Mouse (Mus musculus) lung, adult 18-20 months (tissue): ENCODE data around the gene Ston1.

Experiments
- DNase-seq, 2 experiments: peaks; one replicate each; pipeline ENCODE4 v3.0.0; 2022; ENCODE audit warnings: mixed read lengths in 2 of 2

Gene Ston1

DNA sequence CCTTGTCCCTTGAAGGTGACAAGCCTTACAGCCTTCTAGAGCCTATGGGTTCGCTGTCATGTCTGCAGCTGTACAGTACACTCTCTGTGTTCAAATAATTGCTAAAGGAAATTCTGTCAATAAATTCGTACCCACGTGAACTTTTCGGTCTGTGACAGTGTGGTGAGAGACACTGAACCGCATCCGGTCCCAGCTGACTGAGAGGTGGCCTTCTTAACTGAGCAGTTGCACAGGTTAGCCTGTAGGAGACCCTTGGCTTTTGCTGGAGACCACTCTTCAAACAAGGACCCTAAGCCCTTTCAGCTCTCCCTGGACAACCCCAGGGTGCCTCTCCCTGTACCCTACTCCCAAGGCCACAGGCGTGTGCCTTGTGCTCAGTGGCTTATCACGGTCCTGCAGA is 9.3 kb upstream of the Ston1 start:
- no peak for DNase-seq

DNA sequence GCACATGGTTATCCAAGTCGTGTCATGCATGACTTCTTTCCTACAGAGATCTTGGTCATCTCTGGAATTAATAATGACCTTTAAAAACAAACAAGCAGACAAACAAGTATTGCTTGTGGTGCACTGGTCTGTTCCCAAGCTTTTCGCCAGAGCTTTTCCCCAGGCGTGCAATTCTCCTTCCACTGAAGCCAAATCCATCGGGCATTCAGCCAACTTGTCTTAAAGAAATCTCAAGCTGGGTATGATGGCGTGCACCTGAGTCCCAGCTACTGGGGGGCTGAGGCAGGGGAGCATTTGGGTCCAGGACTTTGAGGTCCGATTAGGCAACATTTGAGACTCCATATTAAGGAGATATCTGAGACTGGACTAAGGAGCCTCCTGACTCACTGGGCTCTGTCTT is 7.2 kb upstream of the Ston1 start:
- DNase-seq: no peak

DNA sequence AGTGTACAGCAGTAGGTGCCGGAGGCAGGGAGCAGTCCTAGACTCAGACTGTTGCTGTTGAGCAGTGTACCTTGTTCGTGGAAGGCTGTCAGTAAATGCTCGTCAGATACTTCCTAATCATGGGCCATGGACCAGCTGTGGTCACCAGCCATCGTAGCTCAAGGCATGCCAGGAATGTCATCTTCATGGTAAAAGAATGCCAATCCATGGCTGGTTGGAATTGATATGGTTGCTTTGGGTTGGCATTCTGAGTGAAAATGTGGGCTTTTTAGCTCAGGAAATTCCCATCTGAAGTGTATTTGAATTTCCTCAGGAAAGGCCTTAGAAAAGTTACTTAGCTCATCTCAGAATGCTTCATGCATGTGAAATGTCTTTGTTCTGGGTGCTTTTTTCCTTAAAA is 2.4 kb upstream of the Ston1 start:
- DNase-seq: no peak

DNA sequence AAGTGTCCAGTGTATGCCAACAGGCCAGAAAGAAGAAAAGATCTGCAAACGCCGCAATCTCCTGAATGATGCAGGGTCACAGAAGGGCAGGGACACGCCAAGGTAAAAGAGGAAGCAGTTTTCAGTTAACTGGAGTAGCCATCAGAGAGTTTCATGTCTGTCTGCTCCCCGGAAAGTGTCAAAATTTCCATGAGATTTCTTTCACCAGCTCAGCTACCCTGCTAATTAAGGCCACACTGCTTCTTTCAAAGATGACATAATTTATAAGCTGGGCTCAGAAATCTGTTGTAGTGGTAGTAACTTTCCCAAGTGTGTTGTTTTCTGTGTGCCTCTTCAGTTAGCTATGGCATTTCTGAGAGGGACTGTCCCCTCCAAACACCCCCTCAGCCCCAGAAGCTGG is 1.4 kb upstream of the Ston1 start:
- no peak for DNase-seq

DNA sequence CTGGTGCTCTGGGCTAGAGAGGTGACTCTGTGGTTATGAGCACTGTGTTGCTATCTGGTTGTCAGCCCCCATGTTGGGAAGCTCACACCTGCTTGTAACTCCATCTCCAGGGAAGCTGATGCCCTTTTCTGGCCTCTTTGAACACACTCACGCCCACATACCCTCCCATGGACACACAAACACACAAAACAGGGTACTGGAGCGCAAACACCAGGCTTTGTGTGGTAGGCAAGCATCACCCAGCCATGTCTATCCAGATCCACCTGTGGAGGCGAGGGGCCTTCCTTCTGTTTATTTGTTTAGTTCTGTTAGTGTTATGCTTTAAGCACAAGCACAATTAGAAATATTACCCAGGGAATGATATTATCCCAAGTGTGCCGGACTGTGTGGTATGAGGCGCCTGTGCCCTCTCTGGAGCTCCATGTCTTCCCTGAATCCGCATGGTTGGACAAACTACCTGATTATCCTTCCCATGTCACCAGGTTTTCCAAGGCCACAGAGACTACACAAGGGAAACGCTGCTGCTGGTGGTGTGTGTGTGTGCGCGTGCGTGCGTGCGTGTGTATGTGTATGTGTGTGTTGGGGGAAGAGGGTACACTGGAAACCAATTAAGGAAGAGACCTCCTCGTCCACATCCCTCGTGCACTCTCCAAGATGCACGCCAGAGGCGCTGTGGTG is 801 bp upstream of the Ston1 start:
- no peak for DNase-seq

DNA sequence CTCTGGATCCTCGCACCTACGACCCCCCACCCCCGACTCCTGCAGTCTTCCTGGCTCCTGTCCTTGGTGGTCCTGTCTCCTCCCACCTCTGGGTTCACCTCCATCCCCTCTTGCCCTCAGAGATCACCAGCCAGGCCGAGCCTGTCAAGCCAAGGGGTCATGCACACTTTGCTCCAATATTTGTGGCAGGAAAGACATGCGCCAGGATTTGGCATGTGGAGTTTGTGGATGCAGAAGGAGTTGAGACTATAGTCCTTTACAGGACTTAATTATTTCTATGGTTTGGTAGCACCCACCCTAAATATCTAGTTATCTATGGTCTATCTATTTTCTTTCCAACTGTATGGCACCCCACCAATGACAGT is 554 bp downstream of the Ston1 start:
- no peak for DNase-seq

DNA sequence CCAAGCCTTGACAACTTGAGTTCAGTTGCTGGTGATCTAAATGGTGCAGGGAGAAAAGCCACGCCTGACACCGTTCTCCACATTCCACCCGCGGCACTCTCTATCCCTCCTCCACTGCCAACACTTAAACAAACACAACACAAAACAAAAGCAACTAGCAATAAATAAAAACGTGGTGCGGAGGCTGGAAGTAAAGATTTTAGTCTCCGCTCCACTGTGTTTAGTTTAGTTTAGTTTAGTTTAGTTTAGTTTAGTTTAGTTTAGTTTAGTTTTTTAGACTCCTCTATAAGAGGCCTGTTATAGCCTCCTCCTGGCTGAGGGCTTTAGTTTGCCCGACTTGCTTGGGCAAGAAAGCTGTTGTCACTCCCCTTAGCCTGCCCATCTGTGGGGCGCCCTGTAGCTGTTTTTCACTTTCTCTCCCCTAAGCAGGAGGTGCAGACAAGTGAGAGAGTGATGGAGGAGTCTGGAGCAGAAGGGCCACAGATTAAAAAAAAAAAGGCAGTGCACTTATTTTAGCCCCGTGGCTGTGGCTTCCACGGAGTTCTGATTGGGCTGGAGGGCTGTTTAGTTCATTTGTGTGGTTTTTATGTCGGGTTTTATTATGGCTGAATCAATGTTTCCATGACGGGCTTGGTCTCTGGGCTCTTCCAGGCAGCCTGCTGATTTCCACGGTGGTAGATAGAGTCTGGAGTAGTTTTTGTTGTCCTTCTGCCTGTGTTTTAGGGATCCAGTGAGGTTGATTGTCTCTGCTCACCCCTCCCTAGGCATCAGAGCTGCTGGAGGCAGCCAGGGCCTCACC is 1.3 kb downstream of the Ston1 start:
- DNase-seq: peak in 1 of 2 experiments; percentile 41

DNA sequence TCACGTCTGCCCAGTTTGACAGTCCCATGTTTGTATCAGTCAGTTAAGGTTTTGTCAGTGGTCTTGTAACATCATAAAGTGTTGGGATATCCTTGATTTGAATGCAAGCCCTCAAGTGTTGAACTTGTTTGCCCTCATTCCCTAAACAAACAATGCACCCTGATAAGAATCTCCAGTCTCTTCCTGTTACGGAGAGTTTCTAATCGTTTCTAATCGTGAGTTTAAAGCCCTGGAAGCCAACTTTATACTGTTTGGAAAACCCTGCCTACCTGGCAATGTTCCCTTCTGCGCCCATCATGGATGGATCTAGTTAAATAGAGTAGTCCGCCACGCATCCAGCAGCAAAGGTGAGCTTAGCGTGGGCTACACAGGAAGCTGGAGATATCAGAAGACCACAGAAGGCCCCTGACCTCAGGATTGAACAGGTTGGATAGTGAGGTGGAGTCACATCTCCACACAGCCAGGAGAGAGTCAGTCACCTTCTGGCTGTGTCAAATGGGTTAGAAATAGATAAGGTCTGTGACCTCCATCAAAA is 3.1 kb downstream of the Ston1 start:
- DNase-seq: peak in 1 of 2 experiments; percentile 50

DNA sequence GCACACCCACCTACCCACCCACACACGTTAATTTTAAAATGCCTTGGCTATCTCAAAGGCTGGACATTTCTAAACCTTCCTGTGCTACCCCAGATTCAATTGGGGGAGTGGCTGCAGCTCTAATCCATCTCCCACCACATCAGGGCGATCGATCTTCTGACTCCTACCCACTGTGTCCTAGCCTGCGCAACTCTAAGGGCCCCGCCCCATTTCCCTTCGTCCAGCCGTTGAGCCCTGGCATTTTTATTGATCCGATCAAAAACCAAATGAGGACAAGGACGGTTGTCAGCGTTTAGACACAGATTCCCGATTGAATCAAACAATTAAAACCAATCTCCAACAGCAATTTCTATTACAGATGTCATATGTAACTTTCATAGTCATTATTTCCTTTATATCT is 6.5 kb downstream of the Ston1 start:
- no peak for DNase-seq

DNA sequence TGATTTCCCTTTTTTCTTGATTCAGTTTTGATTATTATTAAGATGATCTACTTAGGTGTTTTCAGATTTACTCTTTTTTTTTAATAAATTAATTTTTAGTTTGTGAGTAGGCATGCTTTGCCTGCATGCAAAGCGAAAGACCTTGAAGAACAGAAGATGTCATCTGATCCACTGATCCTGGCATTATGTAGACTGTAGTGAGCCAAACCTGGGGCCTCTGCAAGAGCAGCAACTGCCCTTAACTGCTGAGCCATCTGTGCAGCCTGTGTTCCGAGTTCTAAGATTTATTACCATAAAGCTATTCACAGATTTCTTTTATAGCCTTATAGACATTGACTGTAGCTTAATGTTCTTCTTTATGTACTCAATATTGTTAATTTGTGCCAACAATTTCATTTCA is 8.6 kb downstream of the Ston1 start:
- no peak for DNase-seq

DNA sequence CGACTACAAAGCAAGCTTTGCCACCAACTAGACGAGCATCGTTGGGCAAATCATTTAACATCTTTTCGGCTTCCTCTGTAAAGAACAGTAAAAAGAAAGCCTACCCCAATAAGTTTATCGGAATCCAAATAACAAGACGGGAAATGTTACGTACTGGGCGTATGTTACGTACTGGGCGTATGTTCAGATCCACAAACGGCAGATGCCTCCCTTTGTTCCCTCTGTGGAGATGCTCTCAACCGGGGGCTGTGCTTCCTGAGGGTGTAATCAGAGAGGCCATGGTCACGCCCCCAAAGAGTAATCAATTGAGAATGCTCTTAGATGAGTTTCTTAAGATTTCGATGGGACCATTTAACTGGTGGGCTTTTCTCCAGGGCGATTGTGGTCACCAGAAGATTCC is 11.9 kb downstream of the Ston1 start:
- DNase-seq: no peak

DNA sequence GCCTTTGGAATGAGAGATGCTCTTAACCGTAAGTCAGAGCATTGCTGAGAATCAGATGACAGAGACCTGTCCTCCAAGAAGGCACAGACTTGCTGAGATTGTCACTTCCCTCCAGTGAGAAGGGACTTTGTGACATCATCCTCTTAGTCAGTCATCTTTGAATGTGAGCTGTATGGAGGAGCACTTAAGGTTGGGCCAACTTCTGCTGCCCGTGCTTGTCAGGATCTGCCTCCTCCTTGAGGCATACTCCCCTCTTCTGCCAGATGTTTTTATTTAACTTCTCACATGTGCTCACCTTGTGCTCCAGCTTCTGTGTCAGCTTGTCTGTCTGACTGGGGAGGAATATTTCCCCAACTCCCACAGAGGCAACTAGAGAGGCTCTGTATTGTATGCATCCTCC is 13.6 kb downstream of the Ston1 start:
- no peak for DNase-seq

DNA sequence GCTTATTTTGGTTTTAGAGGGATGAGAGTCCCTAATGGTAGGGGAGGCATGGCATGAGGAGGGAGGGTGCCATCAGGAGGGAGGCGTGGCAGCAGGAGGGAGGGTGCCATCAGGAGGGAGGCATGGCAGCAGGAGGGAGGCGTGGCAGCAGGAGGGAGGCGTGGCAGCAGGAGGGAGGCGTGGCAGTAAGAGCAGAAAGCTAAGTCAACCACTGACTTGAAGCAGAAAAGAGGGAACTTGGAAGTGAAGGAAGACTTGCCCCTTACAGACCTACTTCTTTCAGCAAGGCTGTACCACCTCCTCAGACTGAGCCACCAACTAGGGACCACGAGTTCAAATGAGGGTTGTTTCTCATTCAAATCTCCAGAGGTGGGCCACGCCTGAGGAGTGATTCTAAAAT is 15.7 kb downstream of the Ston1 start:
- no peak for DNase-seq

DNA sequence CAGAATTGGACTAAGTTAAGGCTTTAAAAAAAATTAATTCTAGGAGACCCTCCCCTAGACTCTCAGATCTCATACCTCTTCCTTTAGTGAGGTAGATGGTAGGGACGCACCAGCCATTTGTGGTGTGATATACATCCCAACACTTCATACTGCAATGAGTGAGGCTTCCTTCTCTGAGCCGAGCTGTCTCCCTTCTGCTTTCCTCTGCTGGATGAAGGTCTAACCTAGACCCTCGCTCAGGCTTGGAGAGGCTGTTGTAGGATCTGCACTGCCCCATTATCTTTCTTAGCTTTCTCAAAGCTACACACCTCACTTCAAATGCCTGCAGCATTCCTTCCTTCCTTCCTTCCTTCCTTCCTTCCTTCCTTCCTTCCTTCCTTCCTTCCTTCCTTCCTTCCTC is 16.2 kb downstream of the Ston1 start:
- DNase-seq: no peak

DNA sequence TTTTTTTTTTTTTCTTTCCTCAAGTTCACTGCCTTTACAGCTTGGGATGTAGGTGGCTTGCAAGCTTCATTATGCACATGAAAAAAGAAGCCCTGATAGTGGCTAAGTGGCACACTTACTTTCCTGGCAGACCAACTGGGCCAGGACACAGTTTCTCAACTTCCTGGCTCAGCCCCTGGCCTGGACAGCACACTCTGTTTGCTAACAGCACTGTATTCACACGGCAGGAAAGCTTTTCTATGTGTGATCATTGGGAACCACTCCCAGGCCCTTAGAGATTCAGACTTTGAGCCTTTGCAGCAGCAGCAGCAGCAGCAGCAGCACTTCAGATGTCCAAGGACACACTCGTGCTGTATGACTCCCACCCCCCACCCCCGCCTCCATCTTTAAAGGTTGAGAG is 16.8 kb downstream of the Ston1 start:
- DNase-seq: peak; percentile 37 to 64

DNA sequence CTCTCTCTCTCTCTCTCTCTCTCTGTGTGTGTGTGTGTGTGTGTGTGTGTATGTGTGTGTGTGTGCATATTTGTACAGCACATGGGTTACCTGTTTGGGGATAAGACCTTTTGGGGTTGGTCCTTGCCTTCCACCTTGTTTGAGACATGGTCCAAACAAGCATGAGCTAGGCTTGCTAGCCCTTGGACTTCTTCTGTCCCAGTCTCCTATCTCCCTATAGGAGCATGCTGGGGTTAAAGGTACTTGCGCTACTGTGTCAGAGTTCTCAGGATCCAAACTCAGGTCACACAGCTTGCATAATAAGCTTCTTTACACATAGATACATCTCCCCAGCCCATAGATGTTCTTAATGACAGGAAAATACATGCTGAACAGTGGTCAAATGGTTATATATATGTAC is 17.2 kb downstream of the Ston1 start:
- DNase-seq: no peak

DNA sequence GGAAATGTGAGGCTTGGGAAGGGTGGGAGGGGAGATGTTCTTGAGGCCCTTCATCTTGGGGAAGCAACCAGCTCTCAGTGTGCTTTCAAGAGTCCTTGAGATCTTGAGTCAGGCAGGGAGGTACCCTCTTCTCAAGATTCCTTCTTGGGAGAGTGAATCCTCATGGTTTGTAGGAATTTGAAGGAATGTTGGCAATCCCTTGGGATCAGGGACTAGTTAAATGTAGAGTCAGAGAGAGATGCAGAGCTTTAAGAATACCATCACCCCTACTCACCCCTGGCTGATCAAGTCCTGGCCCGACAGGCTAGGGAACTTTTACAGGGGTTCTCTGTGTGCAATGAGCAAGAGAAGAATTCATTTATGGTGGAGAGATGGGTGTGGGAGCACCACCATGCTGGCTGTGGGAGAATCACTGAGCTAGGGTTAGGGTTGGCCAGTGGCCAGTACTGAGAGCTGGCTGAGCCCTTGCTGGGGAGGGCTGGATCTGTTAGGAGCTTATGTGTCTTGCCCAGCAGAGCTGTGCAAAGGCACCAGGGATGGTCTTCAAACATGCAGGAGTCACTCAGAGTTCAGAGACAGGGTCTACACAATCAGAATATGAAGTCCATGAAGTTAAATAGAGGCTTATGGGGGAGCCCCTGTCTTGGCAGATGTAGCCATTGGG is 18.1 kb downstream of the Ston1 start:
- DNase-seq: no peak

DNA sequence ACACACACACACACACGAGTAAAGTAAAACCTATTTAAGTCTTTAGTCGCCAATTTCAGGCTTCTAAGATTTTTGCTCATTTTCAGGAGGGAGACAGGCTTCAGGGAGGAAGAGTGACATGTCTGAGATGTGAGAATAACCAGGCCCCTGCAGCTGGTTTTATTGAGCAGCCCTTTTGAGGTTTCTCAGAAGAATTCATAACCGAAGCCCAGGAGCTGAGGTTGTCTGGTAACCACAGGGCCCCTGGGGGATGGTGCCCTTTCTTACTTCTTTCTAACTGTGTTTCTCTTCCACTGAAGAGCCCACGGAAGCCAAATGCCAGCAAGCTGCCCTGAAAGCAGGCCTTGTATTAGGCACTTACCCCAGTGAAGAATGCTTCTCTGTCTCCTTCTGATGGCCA is 23.5 kb downstream of the Ston1 start:
- no peak for DNase-seq

DNA sequence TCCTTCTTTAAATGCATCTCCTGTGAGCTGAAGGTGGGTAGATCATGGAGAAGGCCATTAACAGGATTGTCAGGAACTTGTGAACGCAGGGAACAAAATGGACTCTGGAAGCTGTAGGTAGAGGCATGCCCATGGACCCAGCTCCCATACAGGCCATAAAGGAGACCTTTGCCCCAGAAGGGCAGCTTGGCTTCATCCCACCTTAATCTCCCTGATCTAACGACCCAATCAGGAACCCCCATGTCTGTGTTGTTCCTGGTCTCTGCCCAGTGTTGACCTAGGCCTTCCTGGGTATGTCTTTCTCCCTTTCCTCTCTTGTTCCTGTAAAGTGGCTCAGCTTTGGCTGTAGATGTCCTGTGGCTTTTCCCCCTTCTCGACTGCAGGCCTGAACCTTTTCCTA is 23.9 kb downstream of the Ston1 start:
- DNase-seq: no peak

DNA sequence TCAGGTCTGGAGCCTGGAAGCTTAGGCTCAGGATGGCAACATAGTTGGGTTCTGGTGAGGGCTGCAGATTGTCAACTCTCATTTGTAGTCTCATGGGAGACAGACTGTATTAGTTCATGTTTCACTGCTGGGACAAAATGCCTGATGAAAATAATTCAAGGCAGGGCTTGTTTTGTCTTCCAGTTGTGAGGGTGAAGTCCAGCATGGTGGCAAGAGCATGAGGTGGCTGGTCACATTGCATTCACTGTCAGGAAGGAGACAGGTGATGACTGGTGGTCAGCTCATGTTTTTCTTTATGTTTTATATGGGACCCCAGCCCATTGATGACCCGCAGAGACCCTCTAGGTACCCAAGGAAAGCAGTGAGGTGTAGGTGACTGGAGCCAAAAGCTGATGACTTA is 25.2 kb downstream of the Ston1 start:
- no peak for DNase-seq

DNA sequence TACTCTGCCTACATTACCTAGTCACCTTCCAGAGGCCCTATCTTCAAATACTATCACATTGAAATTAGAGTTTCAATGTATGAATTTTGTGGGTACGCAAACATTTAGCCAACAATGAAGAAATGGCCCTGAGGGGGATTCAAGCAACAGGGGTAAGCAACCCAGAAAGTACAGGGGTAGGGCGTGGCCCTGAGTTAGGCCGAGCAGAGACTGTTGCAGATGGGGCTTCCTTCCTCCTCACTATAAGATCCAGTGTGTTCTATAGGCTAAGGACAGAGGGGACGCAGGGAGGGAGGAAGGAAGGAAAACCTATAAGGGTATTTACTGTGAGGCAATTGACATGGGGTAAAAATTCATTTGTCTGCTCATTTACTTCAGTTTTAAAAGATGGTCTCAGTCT is 26.9 kb downstream of the Ston1 start:
- no peak for DNase-seq

DNA sequence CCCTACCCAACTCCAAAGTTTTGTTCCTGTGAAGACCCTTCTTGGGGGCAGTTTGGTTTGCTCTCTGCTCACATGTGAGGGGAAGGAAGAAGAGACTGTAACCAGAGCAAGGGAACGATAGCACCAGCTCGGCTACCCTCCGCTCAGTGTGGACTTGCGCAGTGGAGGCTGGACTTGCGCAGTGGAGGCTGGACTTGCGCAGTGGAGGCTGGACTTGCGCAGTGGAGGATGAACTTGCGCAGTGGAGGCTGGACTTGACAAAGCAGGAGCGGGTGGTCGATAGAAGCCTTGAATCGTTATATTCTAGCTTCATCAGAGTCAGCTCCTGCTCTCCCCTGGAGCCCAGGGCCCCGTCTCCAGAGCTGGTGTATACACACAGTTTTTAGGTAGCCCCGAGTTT is 27.9 kb downstream of the Ston1 start:
- DNase-seq: no peak

DNA sequence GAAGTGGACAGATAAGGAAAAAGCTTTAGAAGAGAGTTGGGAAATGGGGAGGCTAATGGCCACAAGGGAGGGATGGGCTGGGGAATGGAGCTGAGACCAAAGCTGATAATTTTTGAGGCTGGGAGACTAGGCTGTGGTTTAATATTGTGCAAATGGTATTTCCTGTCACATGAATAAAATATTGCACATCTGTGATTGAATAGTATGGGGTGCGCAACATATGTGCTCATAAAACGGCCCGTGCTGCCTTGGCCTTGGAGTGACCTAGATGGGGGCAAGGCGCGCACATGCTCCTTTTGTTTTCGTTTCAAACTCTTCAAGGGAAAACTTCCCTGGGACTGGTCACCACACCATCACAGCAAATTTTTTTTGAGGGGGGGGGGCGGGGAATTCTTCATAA is 28.4 kb downstream of the Ston1 start:
- no peak for DNase-seq

DNA sequence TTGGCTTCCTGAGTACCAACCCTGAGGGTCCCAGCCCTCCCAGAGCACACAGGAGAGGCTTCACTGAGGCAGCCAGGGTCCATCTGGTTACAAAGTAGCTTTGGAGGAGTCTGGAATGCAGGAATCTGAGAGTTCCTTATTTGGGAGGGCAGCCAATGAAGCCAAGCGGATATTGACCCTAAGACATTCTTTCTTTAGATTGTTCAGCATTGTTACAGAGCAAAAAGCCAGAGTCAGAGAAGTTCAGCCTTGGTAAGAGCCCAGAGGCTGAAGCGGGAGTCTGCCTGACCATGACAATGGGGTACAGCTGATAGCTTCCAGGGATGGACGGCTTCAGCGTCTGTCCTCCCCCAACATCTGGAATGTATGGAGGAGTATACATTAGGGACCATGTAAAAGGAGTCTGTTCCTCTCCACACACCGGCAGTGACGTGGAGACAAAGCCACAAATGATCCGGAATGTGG is 28.9 kb downstream of the Ston1 start:
- DNase-seq: no peak
